Mouse (Mus musculus): ENCODE results near the gene Dnajb1. TPM values are rescaled to one million over a fixed set of nuclear protein-coding genes. Genes with fewer than 3 reads are reported as not detected.

The Dnajb1 gene
- total RNA-seq, 2 experiments from 2014 or later: 28.0 to 47.6 TPM

DNA sequence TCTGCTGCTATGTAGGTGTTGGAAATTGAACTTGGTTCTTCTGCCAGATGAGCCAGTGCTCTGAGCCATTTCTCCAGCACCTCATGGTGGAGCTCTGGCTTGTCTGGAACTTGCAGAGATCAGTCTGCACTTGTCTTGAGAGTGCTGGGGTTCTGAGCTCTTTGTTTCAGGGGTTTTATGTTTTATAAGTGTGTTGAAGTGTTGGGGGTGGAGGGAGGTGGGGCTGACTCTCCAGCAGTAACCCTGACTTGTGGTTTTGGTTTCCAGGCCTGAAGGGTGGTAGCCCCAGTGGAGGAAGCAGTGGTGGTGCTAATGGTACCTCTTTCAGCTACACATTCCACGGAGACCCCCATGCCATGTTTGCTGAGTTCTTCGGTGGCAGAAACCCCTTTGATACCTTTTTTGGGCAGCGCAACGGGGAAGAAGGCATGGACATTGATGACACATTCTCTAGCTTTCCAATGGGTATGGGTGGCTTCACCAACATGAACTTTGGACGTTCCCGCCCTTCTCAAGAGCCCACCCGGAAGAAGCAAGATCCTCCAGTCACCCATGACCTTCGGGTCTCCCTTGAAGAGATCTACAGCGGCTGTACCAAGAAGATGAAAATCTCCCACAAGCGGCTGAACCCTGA lies 1.7 kb downstream of the Dnajb1 start:
- no peak for ATAC-seq (replicated peaks; ENCODE audit: poor library complexity)

DNA sequence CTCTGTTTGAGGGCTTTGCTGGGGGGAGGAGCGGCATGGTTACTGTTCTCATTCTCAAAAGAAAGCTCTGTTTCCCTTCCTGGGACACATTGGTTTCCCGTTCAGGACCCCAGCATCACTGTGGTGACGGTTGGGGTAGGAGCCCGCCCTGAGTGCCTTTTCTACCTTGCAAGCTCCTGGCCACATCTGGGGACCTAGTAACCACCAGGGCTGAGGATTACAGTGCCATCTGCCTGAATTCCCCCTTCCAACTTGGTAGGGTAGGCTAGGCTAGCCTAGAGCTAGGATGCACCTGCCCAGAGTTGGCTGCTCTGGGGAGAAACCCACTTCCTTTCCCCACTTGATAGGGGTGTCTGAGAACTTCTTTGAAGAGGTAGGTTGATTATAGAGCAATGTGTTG lies 3.9 kb downstream of the Dnajb1 start:
- ATAC-seq (replicated peaks; ENCODE audit: poor library complexity): no peak

DNA sequence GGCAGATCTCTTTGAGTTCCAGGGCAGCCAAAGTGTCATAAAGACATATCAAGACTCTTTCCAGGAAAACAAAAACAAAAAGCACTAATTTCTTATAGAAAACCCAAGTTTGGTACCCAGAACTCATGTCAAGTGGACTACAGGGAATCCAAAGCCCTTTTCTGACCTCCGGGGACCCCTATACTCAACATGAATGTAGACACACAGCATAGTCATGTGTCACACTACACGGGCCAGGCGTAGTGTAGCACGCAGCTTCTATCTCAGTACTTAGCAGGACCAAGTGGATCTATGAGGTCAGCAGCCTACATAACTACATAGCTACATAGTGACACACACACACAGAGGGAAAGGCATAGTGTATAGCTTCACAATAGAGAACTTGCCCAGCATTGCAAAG lies 5.7 kb downstream of the Dnajb1 start:
- ATAC-seq (replicated peaks; ENCODE audit: poor library complexity): no peak

DNA sequence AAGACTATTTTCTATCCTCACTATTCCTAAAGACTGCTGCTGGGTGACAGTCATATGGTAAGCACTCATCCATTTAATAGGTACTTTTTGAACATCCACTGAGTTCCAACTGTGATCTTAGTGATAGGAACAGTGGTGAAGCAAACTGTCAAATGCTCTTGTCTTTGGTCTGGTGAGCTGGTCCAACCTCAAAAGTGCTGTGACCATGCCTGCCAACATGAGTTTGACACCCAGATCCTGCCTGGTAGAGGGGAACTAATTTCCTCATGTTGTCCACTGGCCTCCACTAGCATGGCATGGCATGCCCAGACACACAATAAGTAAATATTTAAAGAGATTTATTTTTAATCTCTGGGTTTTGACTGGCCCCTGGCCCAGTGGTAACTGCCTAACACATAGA lies 8.6 kb downstream of the Dnajb1 start:
- no peak for ATAC-seq (replicated peaks; ENCODE audit: poor library complexity)

DNA sequence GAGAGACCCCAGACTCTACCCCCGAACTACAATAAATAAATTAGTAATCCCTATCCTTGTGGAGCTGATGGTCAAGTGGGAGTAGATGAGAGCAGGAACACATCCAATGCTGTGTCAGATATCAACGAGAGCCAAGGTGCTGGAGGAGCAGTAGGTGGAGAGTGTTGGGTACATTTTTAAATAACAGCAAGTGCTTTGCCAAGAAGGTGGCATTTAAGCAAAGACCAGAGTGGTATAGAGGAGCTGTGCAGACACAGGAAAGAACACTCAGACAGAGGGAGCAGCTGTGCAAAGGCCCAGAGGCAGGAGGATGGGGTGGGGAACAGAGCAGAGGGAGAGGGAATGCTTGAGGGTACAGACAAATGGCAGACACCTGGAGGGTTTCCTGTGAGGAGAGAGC lies 9.1 kb downstream of the Dnajb1 start:
- ATAC-seq (replicated peaks; ENCODE audit: poor library complexity): no peak

DNA sequence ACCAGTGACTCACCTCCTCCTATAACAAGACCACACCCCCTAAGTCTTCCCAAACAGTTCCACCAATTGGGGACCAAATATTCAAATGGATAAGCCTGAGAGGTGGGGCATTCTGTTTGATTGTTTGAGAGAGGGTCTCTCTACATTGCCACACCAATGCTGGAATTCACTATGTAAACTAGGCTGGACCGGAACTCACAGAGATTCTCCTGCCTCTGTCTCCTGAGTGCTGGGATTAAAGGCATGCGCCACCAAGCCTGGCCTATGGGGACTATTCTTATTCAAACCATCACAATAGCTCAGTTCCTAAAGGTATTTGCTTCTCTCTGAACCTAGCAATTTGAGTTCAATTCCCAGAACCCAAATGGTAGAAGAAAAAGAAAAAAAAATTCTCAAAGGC lies 10.6 kb downstream of the Dnajb1 start:
- no peak for ATAC-seq (replicated peaks; ENCODE audit: poor library complexity)

DNA sequence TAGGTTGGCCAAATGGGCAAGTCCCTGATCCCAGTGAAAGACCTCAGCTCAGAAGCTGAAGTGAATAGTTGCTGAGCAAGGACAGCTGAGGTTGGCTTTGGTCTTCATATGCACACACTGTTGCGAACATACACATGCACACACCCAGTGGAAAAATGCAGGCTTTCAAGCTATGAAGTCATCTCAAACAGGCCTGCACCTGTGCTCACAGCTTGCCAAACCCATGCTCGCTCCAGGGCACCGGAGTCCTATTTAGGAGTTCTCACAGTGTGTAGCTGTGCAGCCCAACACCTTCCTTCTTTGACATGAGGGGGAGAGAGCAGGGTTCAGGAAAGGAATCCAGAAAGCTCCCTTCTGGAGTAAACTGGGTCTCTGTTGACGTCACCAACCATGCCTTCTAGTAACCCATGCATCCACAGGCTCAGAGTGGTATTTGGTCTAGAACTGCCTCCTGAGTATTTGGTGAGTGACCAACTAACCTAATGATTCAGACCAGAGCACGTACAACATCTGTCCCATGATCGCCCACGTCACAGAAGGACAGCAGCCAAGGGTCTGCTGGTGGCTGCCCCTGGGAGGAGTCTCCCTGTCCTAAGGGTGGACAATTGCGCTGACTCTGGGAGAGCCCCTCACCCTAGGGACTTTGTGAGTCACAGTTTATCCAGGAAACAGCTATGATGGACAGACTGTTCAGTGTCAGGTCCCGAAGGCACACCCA lies 11.7 kb downstream of the Dnajb1 start:
- no peak for ATAC-seq (replicated peaks; ENCODE audit: poor library complexity)

DNA sequence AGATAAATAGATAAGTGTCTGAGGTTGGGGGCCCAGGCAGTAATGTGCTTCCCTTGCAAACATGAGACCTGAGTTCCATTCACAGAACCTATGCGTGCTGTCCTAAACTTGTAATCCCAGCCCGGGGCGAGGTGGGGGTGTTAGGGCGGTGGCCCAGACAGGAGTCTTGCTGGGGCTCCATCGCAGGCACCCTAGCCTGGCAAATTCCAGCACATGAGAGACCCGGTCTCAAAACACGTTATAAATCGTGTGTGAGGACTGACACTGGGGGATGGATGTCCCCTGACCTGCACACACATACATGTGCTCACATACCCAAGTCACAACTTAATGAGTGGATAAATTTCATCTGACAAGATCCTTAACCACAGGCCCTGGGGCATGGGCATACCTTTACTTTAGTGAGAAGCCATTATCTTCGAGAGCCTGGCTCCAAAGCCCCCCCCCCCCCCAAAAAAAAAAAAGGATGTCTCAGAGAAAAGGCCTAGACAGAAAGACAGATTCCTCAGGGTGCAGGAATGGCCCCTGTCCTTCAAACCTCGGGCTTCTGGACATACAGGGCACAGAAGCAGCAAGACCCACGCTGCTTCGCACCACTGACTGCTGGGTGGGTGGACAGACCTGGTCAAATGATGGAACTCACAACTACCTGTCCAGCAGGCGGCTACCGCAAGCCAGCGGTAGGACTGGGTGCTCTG lies 13.8 kb downstream of the Dnajb1 start:
- ATAC-seq (replicated peaks; ENCODE audit: poor library complexity): no peak

DNA sequence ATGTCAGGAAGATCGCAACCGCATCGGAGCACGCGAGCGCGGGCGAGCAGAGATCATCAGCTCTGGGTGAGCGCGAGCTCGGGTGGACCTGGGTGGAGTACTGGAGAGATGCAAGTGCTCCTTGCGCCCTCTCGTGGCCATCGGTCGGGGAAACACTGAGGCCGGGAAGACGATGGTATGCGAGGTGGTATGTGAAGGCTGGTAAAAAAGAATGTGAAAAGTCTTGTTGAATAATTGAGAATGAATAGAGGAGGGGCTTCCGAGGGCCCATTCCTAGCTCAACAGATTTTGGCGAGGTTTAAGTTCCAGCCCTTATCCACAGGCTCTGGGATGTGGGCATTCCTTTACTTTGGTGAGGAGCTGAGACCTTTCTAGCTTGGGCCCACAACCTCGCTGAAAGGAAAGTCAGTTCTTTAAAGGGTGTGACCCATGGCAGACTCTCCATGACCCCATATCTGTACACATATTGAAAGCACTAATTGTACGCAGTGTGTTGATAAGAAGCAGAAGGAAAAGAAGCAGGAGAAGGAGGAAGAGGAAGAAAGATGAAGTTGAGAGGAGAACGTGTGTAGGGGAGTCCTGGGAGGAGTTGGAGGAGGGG lies 14.5 kb downstream of the Dnajb1 start:
- ATAC-seq (replicated peaks; ENCODE audit: poor library complexity): peak; percentile 79

DNA sequence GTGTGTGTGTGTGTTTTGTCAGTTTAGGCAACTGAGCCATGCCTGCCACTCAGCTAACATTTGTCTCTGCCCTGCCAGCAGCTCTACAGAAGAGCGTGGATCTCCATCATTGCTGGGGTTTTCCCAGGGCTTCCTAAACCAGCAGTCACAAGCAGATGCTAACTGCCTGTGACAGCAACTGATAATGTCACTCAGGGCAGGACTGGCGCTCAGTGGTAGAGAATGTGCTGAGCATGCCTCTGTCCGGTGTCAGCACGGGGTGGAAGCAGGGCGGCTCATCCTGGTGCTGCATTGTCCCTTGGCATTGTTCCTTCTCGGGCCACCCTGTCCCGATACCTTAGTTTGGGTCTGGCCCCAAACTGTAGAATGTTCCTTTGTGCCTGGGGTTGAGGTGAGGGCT lies 15.6 kb downstream of the Dnajb1 start:
- ATAC-seq (replicated peaks; ENCODE audit: poor library complexity): peak; percentile 14; the same call in 1 of the 2 replicates

DNA sequence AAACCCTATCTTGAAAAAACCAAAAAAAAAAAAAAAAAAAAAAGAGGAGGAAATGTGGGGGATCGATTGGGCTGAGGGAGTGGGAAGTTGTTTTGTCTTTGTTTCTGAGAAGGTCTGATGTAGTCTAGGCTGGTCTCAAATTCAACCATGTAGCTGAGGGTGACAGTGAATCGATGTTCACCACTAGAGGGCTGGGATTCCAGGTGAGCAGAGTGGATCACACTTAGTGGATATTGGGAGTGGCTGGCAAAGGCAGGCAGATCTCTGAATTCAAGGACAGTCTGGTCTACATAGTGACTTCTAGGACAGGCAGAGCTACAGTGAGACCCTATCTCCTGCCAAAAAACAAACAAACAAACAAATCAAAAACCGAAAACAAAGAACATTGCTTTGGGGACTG lies 16.7 kb downstream of the Dnajb1 start:
- peak; percentile 27; the same call in 1 of the 2 replicates for ATAC-seq (replicated peaks; ENCODE audit: poor library complexity)

DNA sequence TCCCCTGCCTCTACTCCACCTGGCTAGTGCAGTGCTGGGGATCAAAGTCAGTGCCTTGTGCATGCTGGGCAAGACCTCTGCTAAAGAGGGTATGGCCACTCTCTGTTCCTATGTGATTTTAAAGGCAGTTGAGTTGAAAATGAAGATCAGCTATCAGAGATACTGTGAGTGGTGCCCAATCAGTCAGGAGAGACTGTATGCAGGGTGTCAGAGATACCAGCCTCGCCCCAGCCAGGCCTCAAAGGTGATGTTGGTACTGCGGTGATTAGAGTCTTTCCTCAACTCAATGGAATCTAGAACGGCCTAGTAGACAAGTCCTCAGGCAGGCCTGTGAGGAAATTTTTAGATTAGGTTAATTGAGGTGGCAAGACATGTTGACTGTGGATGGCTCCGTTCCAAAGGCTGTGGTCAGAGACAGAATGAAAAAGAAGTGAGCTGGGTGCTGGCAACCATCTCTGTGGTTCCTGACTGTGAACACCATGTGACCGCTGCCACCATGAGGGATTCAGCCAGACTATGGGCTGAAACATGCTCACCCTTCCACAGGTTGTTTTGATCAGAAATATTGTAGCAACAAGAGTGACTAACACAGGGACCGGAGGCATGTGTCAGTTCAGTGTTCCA lies 17.8 kb downstream of the Dnajb1 start:
- peak; percentile 74 for ATAC-seq (replicated peaks; ENCODE audit: poor library complexity)

DNA sequence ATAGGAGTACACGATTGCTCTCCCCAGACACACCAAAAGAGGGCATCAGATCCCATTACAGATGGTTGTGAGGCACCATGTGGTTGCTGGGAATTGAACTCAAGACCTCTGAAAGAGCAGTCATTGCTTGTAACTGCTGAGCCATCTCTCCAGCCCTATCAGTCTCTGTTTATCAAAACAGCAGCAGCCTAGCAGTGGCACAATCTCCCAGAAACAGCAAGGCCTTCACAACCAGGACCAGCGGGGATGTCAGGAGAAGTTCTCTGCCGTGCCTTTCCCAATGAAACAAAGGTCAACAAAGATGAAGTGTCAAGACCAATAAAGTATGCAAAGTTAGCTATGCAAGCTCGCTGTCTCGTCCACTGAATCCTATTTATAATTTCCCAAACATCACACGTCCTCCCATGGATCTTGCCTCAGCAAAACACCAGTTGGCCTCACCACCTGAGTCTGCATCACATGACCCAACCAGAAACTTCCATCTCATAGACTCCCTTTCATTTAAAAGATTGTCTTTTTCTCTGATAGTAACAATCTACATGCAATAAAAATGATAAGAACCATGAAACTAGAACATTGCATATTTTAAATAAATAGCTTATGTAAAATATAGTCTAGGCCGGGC lies 24.2 kb downstream of the Dnajb1 start:
- ATAC-seq (replicated peaks; ENCODE audit: poor library complexity): peak; percentile 54; the same call in 1 of the 2 replicates

DNA sequence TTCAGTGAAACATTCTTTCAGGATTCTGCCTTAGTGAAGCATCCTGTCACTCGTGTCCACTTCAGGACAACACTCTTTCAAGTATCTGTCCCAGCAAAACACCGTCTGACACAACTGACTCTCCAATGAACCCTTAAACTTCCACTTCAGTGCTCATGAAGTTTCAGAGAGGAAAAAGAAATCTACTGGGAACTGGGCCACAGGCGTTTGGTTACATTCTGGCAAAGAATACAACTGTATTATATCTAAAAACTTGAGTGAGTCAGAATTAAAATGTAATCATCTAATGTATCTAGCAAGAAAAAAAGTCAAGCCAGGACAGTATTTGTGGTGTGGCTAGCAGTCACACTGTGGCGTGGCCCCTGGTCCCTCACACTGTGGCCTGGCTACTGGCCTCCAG lies 30.9 kb downstream of the Dnajb1 start:
- no peak for ATAC-seq (replicated peaks; ENCODE audit: poor library complexity)

DNA sequence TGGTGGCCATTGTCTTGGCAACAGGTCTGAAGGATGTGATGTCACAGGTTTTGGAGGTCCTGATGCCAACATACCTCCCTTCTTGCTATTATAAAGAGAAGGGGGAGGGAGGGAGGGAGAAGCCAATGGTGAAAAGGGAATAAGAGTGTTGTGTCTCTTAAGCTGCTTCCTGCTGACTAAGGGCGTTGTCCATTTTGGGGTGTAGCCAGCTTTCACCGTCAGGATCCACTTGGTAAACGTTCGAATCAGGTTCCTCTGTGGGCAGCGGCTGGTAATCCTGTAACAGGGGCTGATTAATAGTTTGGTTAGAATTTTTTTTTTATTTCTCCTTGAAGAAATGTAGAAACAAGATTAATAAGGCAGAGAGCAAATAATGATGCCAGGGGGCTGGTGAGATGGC lies 31.7 kb downstream of the Dnajb1 start:
- peak; percentile 46; the same call in 1 of the 2 replicates for ATAC-seq (replicated peaks; ENCODE audit: poor library complexity)

DNA sequence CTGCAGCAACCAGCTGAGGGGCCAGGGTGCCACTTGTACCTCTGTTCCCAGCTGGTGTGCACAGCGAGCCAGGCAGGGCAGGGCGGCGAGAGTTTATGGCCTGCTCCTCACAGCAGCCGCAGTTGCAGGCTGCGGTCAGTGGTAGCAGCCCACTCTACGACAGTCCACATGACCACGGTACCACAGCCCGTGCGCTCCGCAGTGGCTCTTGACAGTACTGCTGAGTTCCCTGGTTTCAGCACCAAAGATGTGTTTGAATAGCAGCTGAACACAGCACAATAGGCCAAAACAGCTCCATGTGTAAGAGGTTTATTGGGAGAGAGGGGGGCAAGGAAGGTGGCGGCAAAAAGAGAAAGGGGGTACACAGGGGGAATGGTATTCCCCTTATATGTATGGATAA lies 39.5 kb downstream of the Dnajb1 start:
- no peak for ATAC-seq (replicated peaks; ENCODE audit: poor library complexity)

DNA sequence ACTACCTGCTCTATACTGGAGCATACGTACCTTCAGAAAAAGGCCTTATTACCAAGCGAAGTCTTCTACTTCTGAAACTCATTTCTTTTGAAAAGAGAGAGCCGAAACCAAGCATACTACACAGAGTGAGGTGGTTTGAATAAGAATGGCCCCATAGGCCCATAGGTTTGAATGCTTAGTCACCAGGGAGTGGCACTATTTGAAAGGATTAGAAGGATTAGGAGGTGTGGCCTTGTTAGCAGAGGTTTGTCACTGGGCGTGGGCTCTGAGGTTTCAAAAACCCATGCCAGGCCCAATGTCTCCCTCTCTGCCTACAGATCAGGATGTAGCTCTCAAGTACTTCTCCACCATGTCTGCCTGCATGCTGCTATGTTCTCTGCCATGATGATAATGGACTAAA lies 40.0 kb downstream of the Dnajb1 start:
- ATAC-seq (replicated peaks; ENCODE audit: poor library complexity): no peak

DNA sequence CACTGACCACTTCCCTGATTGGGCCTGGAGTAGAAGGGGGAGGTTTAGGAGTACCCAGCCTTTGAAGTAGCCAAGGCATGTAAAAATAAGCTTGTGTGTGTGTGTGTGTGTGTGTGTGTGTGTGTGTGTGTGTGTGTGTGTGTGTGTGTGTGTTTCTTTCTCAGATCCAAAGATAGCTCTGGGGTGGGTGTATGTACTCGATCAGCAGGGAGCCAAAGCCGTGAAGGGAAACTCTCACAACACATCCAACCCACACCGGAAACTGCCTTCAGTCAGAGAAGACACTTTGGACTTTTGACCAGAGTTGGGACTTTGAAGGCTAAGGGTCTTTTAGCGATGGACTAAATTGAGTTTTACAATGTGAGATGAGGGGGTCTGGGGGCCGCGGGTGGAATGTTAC lies 41.7 kb downstream of the Dnajb1 start:
- ATAC-seq (replicated peaks; ENCODE audit: poor library complexity): no peak

DNA sequence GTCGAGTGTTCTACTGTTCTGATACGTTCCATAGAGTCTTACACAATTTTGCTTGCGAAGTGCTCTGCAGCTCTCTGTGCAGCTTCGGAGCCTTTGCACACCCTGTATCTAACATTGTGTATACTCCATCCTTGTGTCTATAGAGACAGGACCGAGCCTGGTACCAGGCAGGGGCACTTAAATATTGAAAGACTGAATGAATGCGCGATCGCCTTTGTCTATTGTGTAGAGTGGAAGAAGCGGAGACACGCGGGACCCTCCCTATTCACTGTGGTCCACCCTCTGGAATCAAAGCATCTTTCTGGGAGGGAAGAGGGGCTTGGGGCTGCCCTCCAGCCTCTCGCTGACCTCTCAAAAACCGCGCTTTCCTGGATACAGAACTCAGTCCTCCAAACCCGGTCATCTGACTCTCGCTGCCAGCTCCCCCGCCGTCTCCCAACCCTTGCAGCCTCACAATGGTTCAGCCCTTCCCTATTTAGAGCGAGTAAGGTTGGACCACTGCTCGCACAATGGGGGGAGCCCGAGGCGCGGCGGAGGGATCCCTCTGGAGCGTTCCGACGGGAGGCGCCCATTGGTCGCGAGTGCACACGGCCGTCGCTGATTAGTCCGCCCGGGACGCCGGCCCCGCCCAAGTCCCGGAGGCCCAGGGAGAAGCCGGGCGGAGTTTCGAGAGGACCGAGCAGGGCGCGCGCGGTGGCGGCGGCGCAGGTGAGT lies 44.2 kb downstream of the Dnajb1 start, which contains the start of gene Gipc1:
Gene Gipc1, plus strand, starts transcription at position 648 of the 714 bp plus-strand sequence.
- ATAC-seq (replicated peaks; ENCODE audit: poor library complexity): peak; percentile 96

Measured in megakaryocyte progenitor cell, adult 5-6 weeks (primary cell).